8 mouse cellular contexts compared by ENCODE assay signal in genomic region chr9:72766789-72767349, GRCm38 (mm10). TPM values are rescaled to one million over a fixed set of nuclear protein-coding genes. Genes with fewer than 3 reads are reported as not detected.
DNase-seq lines count a peak whose midpoint lies in the region; ATAC-seq and TF ChIP-seq lines count a peak whose summit lies in the region.

No protein-coding gene starts in this region.

- H3K27ac ChIP-seq in cortical plate, adult 2 months (ENCODE audit: insufficient read depth, low read length) = no peak overlapping the region

- no peak for TF ChIP-seq POLR2A in cortical plate, adult 2 months (IDR thresholded peaks at IDR 0.05; ENCODE audit: extremely low read depth, insufficient read depth, low read length)

- no peaks in the 10 kb centered on the region for H3K4me1 ChIP-seq in cortical plate, adult 2 months (ENCODE audit: control insufficient read depth, insufficient read depth, low read length)

- TF ChIP-seq CTCF in cortical plate, adult 2 months (IDR thresholded peaks at IDR 0.05; ENCODE audit: extremely low read depth, insufficient read depth, low read length) = peak; percentile 87

- H3K4me3 ChIP-seq in cortical plate, adult 2 months (ENCODE audit: insufficient read depth, low read length) = peak overlapping the region; percentile 17

- peak; percentile 28 for ATAC-seq in inflammation-experienced regulatory T-cells, adult 6 months
- peak; percentile 97 for ATAC-seq in megakaryocyte progenitor cell, adult 5-6 weeks (replicated peaks; ENCODE audit: poor library complexity)

- DNase-seq in adrenal gland, adult (ENCODE audit: inconsistent age in 2 of 2, low spot score in 1 of 2) = peak; percentile 82 to 96
- peak; percentile 59 for DNase-seq in gastrocnemius, postnatal 25 days
- DNase-seq in left cerebral cortex, adult 9 months (ENCODE audit: low spot score in 2 of 2) = peak; percentile 84 to 97
- peak; percentile 86 for DNase-seq in right cerebral cortex, postnatal 25 days
- peak; percentile 79 to 81 for DNase-seq in urinary bladder, postnatal 36 days (ENCODE audit: low spot score in 2 of 2)

RNA-seq across cellular contexts. Expression of gene Prtg, which starts 39.8 kb away (rescaled TPM):
- polyA plus RNA-seq in cortical plate, adult 2 months (2012; rRNA removed) = 0.84 and 0.93 TPM in 2 replicates
- total RNA-seq in gastrocnemius, postnatal 25 days (2021) = under 1 TPM; 0.13 to 0.18 TPM
- under 1 TPM in 1 of 3 experiments, not detected in 2; 0.26 TPM for polyA plus RNA-seq in inflammation-experienced regulatory T-cells, adult 6 months (2017; shearing (Covaris generic))
- not detected in 2 replicates for total RNA-seq in megakaryocyte progenitor cell, adult 5-6 weeks (2015)
- total RNA-seq in megakaryocyte progenitor cell, adult 5-6 weeks (2017) = not detected in 2 replicates
